Mouse (Mus musculus) layer of hippocampus, adult 11-12 months (tissue): ENCODE measurements around the gene Osr1.

ENCODE experiments used
- DNase-seq: peaks from one replicate; pipeline ENCODE4 v3.0.0; 2022; ENCODE audit warnings: low spot score

Gene Osr1

GRCm38 (mm10) chr12:9587732-9588131 is 17.8 kb downstream of the Osr1 start:
- no peak for DNase-seq

GRCm38 (mm10) chr12:9589561-9590134 is 19.7 kb downstream of the Osr1 start:
- DNase-seq = no peak

GRCm38 (mm10) chr12:9591141-9591540 is 21.2 kb downstream of the Osr1 start:
- DNase-seq = no peak

- no peak for DNase-seq
These were observed 28.3 kb downstream of the Osr1 start for GRCm38 (mm10) chr12:9598219-9598618.
